Mouse (Mus musculus) stomach, embryonic 14.5 days (tissue): ENCODE measurements at regions not wholly inside any gene's neighbourhood (a gene's known extent, or its start where the extent isn't known, plus 50 kb on each side); places are given as distances from the start of the nearest gene placed in this dataset.

Source experiments
- ATAC-seq: fragments of 200-750 bp; cut with Nextera tagmentation; 2 replicates; pipeline ENCODE4 v1.8.0; 2017; ENCODE audit warnings: low read depth, moderate TSS enrichment; ENCODE audit not compliant: insufficient number of reproducible peaks, insufficient read depth, low FRiP score
- H3K27ac ChIP-seq: fragments of 300-500 bp; sonication (generic); 2 replicates; pipeline ENCODE4 v1.5.1; 2014; ENCODE audit warnings: mild to moderate bottlenecking, low read length, moderate library complexity, mixed read lengths
- H3K27me3 ChIP-seq: fragments of 300-500 bp; sonication (generic); 2 replicates; pipeline ENCODE4 v1.6.1; 2014; ENCODE audit warnings: low read length, control low read depth, mixed read lengths; ENCODE audit not compliant: control insufficient read depth, insufficient read depth
- H3K36me3 ChIP-seq: fragments of 300-500 bp; sonication (generic); 2 replicates; pipeline ENCODE4 v1.6.1; 2014; ENCODE audit warnings: mild to moderate bottlenecking, control low read depth, low read length, moderate library complexity, mixed read lengths; ENCODE audit not compliant: control insufficient read depth, insufficient read depth
- H3K4me1 ChIP-seq: fragments of 300-500 bp; sonication (generic); 2 replicates; pipeline ENCODE4 v1.6.1; 2014; ENCODE audit warnings: low read length, control low read depth, mixed read lengths; ENCODE audit not compliant: control insufficient read depth, insufficient read depth
- H3K4me2 ChIP-seq: fragments of 300-500 bp; sonication (generic); replicated peaks from 2 replicates; pipeline ENCODE4 v1.6.1; 2014; ENCODE audit warnings: low read depth, low read length, control low read depth
- H3K4me3 ChIP-seq: fragments of 300-500 bp; sonication (generic); 2 replicates; pipeline ENCODE4 v1.5.1; 2014; ENCODE audit warnings: low read depth, low read length, control low read depth
- H3K9ac ChIP-seq: fragments of 300-500 bp; sonication (generic); replicated peaks from 2 replicates; pipeline ENCODE4 v1.6.1; 2014; ENCODE audit warnings: low read depth, mild to moderate bottlenecking, control low read depth, low read length, moderate library complexity, mixed read lengths
- H3K9me3 ChIP-seq: fragments of 300-500 bp; sonication (generic); 2 replicates; pipeline ENCODE4 v1.6.1; 2016; ENCODE audit warnings: low read depth, low read length, control low read depth; ENCODE audit not compliant: control insufficient read depth
- WGBS: fragments of 180-500 bp; shearing (Covaris S2); extraction: QIAGEN DNeasy Blood & Tissue Kit; methylation state at CpG from one replicate; pipeline ENCODE4 v1.1.7; 2014; 5-methylcytosine and 5-hydroxymethylcytosine counted together

GRCm38 (mm10) chr4:125185076-125185475, 57.4 kb upstream of the Zc3h12a start:
- Histone ChIP-seq H3K27ac (no peak overlapping the region), H3K4me3 (no peak overlapping the region), H3K4me1 (no peaks in the 10 kb centered on the region), H3K36me3 (no peaks in the 10 kb centered on the region), H3K9ac (no peak overlapping the region), H3K27me3 (no peaks in the 10 kb centered on the region), H3K9me3 (no peaks in the 10 kb centered on the region), H3K4me2 (no peak overlapping the region)
- 77% methylated on average over 5 of the region's 5 CpGs for WGBS
- no peak for ATAC-seq

GRCm38 (mm10) chr4:125180947-125181346, 53.3 kb upstream of the Zc3h12a start:
- ATAC-seq: no peak
- no peak overlapping the region for H3K4me2 ChIP-seq
- H3K9ac ChIP-seq: no peak overlapping the region
- no peaks in the 10 kb centered on the region for H3K27me3 ChIP-seq
- no peak overlapping the region for H3K27ac ChIP-seq
- no peaks in the 10 kb centered on the region for H3K36me3 ChIP-seq
- H3K4me3 ChIP-seq: no peak overlapping the region
- 91% methylated on average over 6 of the region's 6 CpGs for WGBS
- no peaks in the 10 kb centered on the region for H3K4me1 ChIP-seq
- H3K9me3 ChIP-seq: no peaks in the 10 kb centered on the region

- Histone ChIP-seq H3K27ac (no peak overlapping the region), H3K9ac (no peak overlapping the region), H3K36me3 (no peaks in the 10 kb centered on the region), H3K4me3 (no peak overlapping the region), H3K4me1 (no peaks in the 10 kb centered on the region), H3K4me2 (no peak overlapping the region), H3K27me3 (no peaks in the 10 kb centered on the region), H3K9me3 (no peaks in the 10 kb centered on the region)
- 98% methylated on average over 3 of the region's 3 CpGs for WGBS
- ATAC-seq: no peak
Measured at GRCm38 (mm10) chr4:125178552-125178951, 50.9 kb upstream of the Zc3h12a start.

- H3K4me2 ChIP-seq: no peak overlapping the region
- WGBS: 56% methylated on average over 6 of the region's 6 CpGs
- no peaks in the 10 kb centered on the region for H3K9me3 ChIP-seq
- no peak overlapping the region for H3K9ac ChIP-seq
- ATAC-seq: no peak
- no peak overlapping the region for H3K4me3 ChIP-seq
- no peaks in the 10 kb centered on the region for H3K27me3 ChIP-seq
- H3K36me3 ChIP-seq: no peaks in the 10 kb centered on the region
- no peaks in the 10 kb centered on the region for H3K4me1 ChIP-seq
- no peak overlapping the region for H3K27ac ChIP-seq
Measured at GRCm38 (mm10) chr4:125177666-125178065, 50.0 kb upstream of the Zc3h12a start.
